Mouse (Mus musculus): Measurements from ENCODE around the gene Ulk3. TPM values are rescaled to one million over a fixed set of nuclear protein-coding genes. Genes with fewer than 3 reads are reported as not detected.
A peak's percentile ranks its signal among the peaks of the same experiment; 100 is the strongest.

The Ulk3 gene
- total and polyA plus RNA-seq, 3 experiments, result 2.6 to 11.4 (median 10.0) TPM

GRCm38 (mm10) chr9:57637272-57637671 lies 48.0 kb downstream of the Ulk3 start:
- peaks cover 57 to 98% of the 10 kb centered on the region in 2 experiments for H3K4me1 ChIP-seq (ENCODE audit: control insufficient read depth in 1 of 2, insufficient read depth in 2 of 2)
- peaks cover 8 to 54% of the 10 kb centered on the region in 2 experiments for H3K36me3 ChIP-seq (replicated peaks in 1 of 2; ENCODE audit: control insufficient read depth in 1 of 2, insufficient read depth in 1 of 2, low read length in 1 of 2)
- no peaks in the 10 kb centered on the region for H3K27me3 ChIP-seq (replicated peaks)
- H3K79me2 ChIP-seq (replicated peaks; ENCODE audit: control insufficient read depth, extremely low read depth, insufficient read depth, poor library complexity, severe bottlenecking), result peaks cover 87% of the 10 kb centered on the region
- no peaks in the 10 kb centered on the region for H3K9me3 ChIP-seq (replicated peaks; ENCODE audit: low read length)
- H3K27ac ChIP-seq (ENCODE audit: insufficient read depth, low read depth), result peak overlapping the region; percentile 75
- H3K4me3 ChIP-seq (replicated peaks in 1 of 3; ENCODE audit: low read depth in 2 of 3, low read length in 2 of 3, poor library complexity in 1 of 3), result no peak overlapping the region
- H3K9ac ChIP-seq (ENCODE audit: insufficient read depth, low read depth), result no peak overlapping the region
- dilution Hi-C loops (cut with MboI; ENCODE audit: extremely low pct_ligation_motif_present, extremely low pct_unique_long_range_greater_than_20kb, low sequenced_read_pairs), result no loop called here
- in situ Hi-C loops (cut with MboI; ENCODE audit: low pct_ligation_motif_present, low pct_unique_long_range_greater_than_20kb, low sequenced_read_pairs), result no loop called here
- no peak for TF ChIP-seq ZC3H11A (IDR thresholded peaks at IDR 0.05; ENCODE audit: low read depth, low read length)
- TF ChIP-seq E2F4 (IDR thresholded peaks at IDR 0.05; ENCODE audit: insufficient replicate concordance, low read depth, low read length), result no peak
- no peak for TF ChIP-seq KAT2A (IDR thresholded peaks at IDR 0.05; ENCODE audit: insufficient replicate concordance, low read length)
- no peak for TF ChIP-seq GABPA (IDR thresholded peaks at IDR 0.05; ENCODE audit: insufficient replicate concordance, low read depth, low read length)
- TF ChIP-seq USF1 (IDR thresholded peaks at IDR 0.05; ENCODE audit: low read depth, low read length), result no peak
- TF ChIP-seq ELF1 (IDR thresholded peaks at IDR 0.05; ENCODE audit: low read depth, low read length), result no peak
- TF ChIP-seq TBP (conservative IDR thresholded peaks at IDR 0.05; ENCODE audit: low read depth, low read length), result no peak
- no peak for TF ChIP-seq POLR2A (IDR thresholded peaks at IDR 0.05; ENCODE audit: low read depth, low read length)
- no peak for TF ChIP-seq EP300 (IDR thresholded peaks at IDR 0.05; ENCODE audit: low read length)
- no peak for TF ChIP-seq ZKSCAN1 (IDR thresholded peaks at IDR 0.05; ENCODE audit: borderline replicate concordance, low read depth, low read length)
- no peak for TF ChIP-seq JUN (IDR thresholded peaks at IDR 0.05; ENCODE audit: insufficient read depth, low read depth, low read length)
- TF ChIP-seq NELFE (IDR thresholded peaks at IDR 0.05; ENCODE audit: low read depth, low read length), result no peak
- TF ChIP-seq ETS1 (conservative IDR thresholded peaks at IDR 0.05; ENCODE audit: low read depth, low read length), result no peak
- TF ChIP-seq PAX5 (IDR thresholded peaks at IDR 0.05; ENCODE audit: low read length), result no peak
- TF ChIP-seq POLR2AphosphoS2 (IDR thresholded peaks at IDR 0.05; ENCODE audit: low read depth, low read length), result no peak
- TF ChIP-seq MAX (IDR thresholded peaks at IDR 0.05; ENCODE audit: low read length), result no peak
- no peak for TF ChIP-seq BHLHE40 (IDR thresholded peaks at IDR 0.05; ENCODE audit: low read depth, low read length)
- no peak for TF ChIP-seq CTCF (conservative IDR thresholded peaks at IDR 0.05 in 1 of 2, IDR thresholded peaks at IDR 0.05 in 1 of 2; ENCODE audit: low read depth in 2 of 2, low read length in 2 of 2)
- TF ChIP-seq ZMIZ1 (IDR thresholded peaks at IDR 0.05; ENCODE audit: low read depth, low read length), result no peak
- DNase-seq (ENCODE audit: extremely low read depth), result no peak
- peak overlapping the region; percentile 57 for H3K4me2 ChIP-seq (ENCODE audit: insufficient read depth, low read depth, poor library complexity, severe bottlenecking)

- peak; percentile 88 for DNase-seq (ENCODE audit: extremely low read depth)
- dilution Hi-C loops (cut with MboI; ENCODE audit: extremely low pct_ligation_motif_present, extremely low pct_unique_long_range_greater_than_20kb, low sequenced_read_pairs), result no loop called here
- TF ChIP-seq HCFC1 (IDR thresholded peaks at IDR 0.05; ENCODE audit: low read depth, low read length) (peak; percentile 32; the same call in 1 of the 2 replicates), USF2 (conservative IDR thresholded peaks at IDR 0.05; ENCODE audit: low read depth, low read length) (no peak), CTCF (conservative IDR thresholded peaks at IDR 0.05 in 1 of 2, IDR thresholded peaks at IDR 0.05 in 1 of 2; ENCODE audit: low read depth in 2 of 2, low read length in 2 of 2) (no peak), NRF1 (IDR thresholded peaks at IDR 0.05; ENCODE audit: low read depth, low read length) (0 out of 2 replicates have a peak, but pooled peaks have one; percentile 42), JUND (conservative IDR thresholded peaks at IDR 0.05; ENCODE audit: low read depth, low read length) (no peak), ELF1 (IDR thresholded peaks at IDR 0.05; ENCODE audit: low read depth, low read length) (peak; percentile 68; the same call in 1 of the 2 replicates), E2F4 (IDR thresholded peaks at IDR 0.05; ENCODE audit: insufficient replicate concordance, low read depth, low read length) (no peak), ZNF384 (IDR thresholded peaks at IDR 0.05; ENCODE audit: low read depth, low read length) (no peak), CHD2 (IDR thresholded peaks at IDR 0.05; ENCODE audit: low read length) (peak; percentile 85), POLR2AphosphoS2 (IDR thresholded peaks at IDR 0.05; ENCODE audit: low read depth, low read length) (no peak), IRF4 (IDR thresholded peaks at IDR 0.05; ENCODE audit: low read depth, low read length) (peak; percentile 93), ZC3H11A (IDR thresholded peaks at IDR 0.05; ENCODE audit: low read depth, low read length) (no peak), TBP (conservative IDR thresholded peaks at IDR 0.05; ENCODE audit: low read depth, low read length) (no peak), JUN (IDR thresholded peaks at IDR 0.05; ENCODE audit: insufficient read depth, low read depth, low read length) (0 out of 2 replicates have a peak, but pooled peaks have one; percentile 4), ETS1 (conservative IDR thresholded peaks at IDR 0.05; ENCODE audit: low read depth, low read length) (peak; percentile 93), GABPA (IDR thresholded peaks at IDR 0.05; ENCODE audit: insufficient replicate concordance, low read depth, low read length) (no peak), RCOR1 (conservative IDR thresholded peaks at IDR 0.05; ENCODE audit: low read depth, low read length) (0 out of 2 replicates have a peak, but pooled peaks have one; percentile 14), NELFE (IDR thresholded peaks at IDR 0.05; ENCODE audit: low read depth, low read length) (no peak), ZMIZ1 (IDR thresholded peaks at IDR 0.05; ENCODE audit: low read depth, low read length) (no peak), MAX (IDR thresholded peaks at IDR 0.05; ENCODE audit: low read length) (peak; percentile 68; the same call in 1 of the 2 replicates), CHD1 (IDR thresholded peaks at IDR 0.05; ENCODE audit: low read depth, low read length) (no peak), UBTF (IDR thresholded peaks at IDR 0.05; ENCODE audit: low read depth, low read length) (no peak), USF1 (IDR thresholded peaks at IDR 0.05; ENCODE audit: low read depth, low read length) (no peak)
These were observed 48.6 kb downstream of the Ulk3 start for GRCm38 (mm10) chr9:57637741-57638322.

More at GRCm38 (mm10) chr9:57637741-57638322, 48.6 kb downstream of the Ulk3 start:
- peak overlapping the region; percentile 94 for H3K4me2 ChIP-seq (ENCODE audit: insufficient read depth, low read depth, poor library complexity, severe bottlenecking)
- H3K79me2 ChIP-seq (replicated peaks; ENCODE audit: control insufficient read depth, extremely low read depth, insufficient read depth, poor library complexity, severe bottlenecking), result peaks cover 88% of the 10 kb centered on the region
- peaks cover 55 to 98% of the 10 kb centered on the region in 2 experiments for H3K4me1 ChIP-seq (ENCODE audit: control insufficient read depth in 1 of 2, insufficient read depth in 2 of 2)
- no peaks in the 10 kb centered on the region for H3K27me3 ChIP-seq (replicated peaks)
- H3K36me3 ChIP-seq (replicated peaks in 1 of 2; ENCODE audit: control insufficient read depth in 1 of 2, insufficient read depth in 1 of 2, low read length in 1 of 2), result peaks cover 5 to 49% of the 10 kb centered on the region in 2 experiments
- H3K9me3 ChIP-seq (replicated peaks; ENCODE audit: low read length), result no peaks in the 10 kb centered on the region
- in situ Hi-C loops (cut with MboI; ENCODE audit: low pct_ligation_motif_present, low pct_unique_long_range_greater_than_20kb, low sequenced_read_pairs), result no loop called here
- peak overlapping the region; percentile 92 for H3K27ac ChIP-seq (ENCODE audit: insufficient read depth, low read depth)
- H3K4me3 ChIP-seq (replicated peaks in 1 of 3; ENCODE audit: low read depth in 2 of 3, low read length in 2 of 3, poor library complexity in 1 of 3), result peak overlapping the region in 1 of 3 experiments; percentile 30
- peak overlapping the region; percentile 31 for H3K9ac ChIP-seq (ENCODE audit: insufficient read depth, low read depth)

Measured in CH12.LX (cell line).